Mouse (Mus musculus): ENCODE data around the gene Trappc10. TPM values are rescaled to one million over a fixed set of nuclear protein-coding genes. Genes with fewer than 3 reads are reported as not detected.

Trappc10 gene
- polyA plus RNA-seq, 1 experiment = 41.8 TPM

- DNase-seq (ENCODE audit: low read depth in 1 of 2, low spot score in 2 of 2) = no peak
- H3K36me3 ChIP-seq (ENCODE audit: control insufficient read depth, insufficient read depth, low read length) = peaks cover 36% of the 10 kb centered on the region
- TF ChIP-seq POLR2A (IDR thresholded peaks at IDR 0.05; ENCODE audit: low read depth, low read length) (no peak), CTCF (IDR thresholded peaks at IDR 0.05; ENCODE audit: extremely low read depth, insufficient read depth, insufficient read length, insufficient replicate concordance) (no peak)
- H3K4me1 ChIP-seq (ENCODE audit: control insufficient read depth, insufficient read depth, insufficient read length) = peaks cover 10% of the 10 kb centered on the region; the same call in 1 of the 2 replicates
- 89% methylated on average over 7 of the region's 7 CpGs for WGBS
- H3K27ac ChIP-seq (ENCODE audit: insufficient read depth, low read length) = no peak overlapping the region
- H3K4me3 ChIP-seq (ENCODE audit: extremely low read depth, insufficient read depth, insufficient read length) = no peak overlapping the region
- no peaks in the 10 kb centered on the region for H3K27me3 ChIP-seq (ENCODE audit: control insufficient read depth, insufficient read depth, low read length)
Observed at GRCm38 (mm10) chr10:78171057-78171456, 73.4 kb downstream of the Trappc10 start.

- H3K27me3 ChIP-seq (ENCODE audit: control insufficient read depth, insufficient read depth, low read length) = no peaks in the 10 kb centered on the region
- H3K36me3 ChIP-seq (ENCODE audit: control insufficient read depth, insufficient read depth, low read length) = peaks cover 33% of the 10 kb centered on the region
- TF ChIP-seq CTCF (IDR thresholded peaks at IDR 0.05; ENCODE audit: extremely low read depth, insufficient read depth, insufficient read length, insufficient replicate concordance) = no peak
- no peak for TF ChIP-seq POLR2A (IDR thresholded peaks at IDR 0.05; ENCODE audit: low read depth, low read length)
- H3K4me1 ChIP-seq (ENCODE audit: control insufficient read depth, insufficient read depth, insufficient read length) = peaks cover 10% of the 10 kb centered on the region; the same call in 1 of the 2 replicates
- H3K4me3 ChIP-seq (ENCODE audit: extremely low read depth, insufficient read depth, insufficient read length) = no peak overlapping the region
- H3K27ac ChIP-seq (ENCODE audit: insufficient read depth, low read length) = 0 out of 2 replicates have a peak overlapping the region, but pooled peaks have one; percentile 22
- WGBS = 77% methylated on average over 2 of the region's 2 CpGs
- no peak for DNase-seq (ENCODE audit: low read depth in 1 of 2, low spot score in 2 of 2)
Observed at GRCm38 (mm10) chr10:78170445-78170844, 74.0 kb downstream of the Trappc10 start.

- 2% methylated on average over 50 of the region's 50 CpGs for WGBS
- Histone ChIP-seq H3K4me3 (ENCODE audit: extremely low read depth, insufficient read depth, insufficient read length) (peak within 1 kb of the TSS; percentile 75), H3K4me1 (ENCODE audit: control insufficient read depth, insufficient read depth, insufficient read length) (peaks cover 10% of the 10 kb centered on the region; the same call in 1 of the 2 replicates), H3K36me3 (ENCODE audit: control insufficient read depth, insufficient read depth, low read length) (peaks cover 26% of the 10 kb centered on the region), H3K27me3 (ENCODE audit: control insufficient read depth, insufficient read depth, low read length) (no peaks in the 10 kb centered on the region), H3K27ac (ENCODE audit: insufficient read depth, low read length) (peak within 1 kb of the TSS; percentile 46)
- peak; percentile 76 for TF ChIP-seq POLR2A (IDR thresholded peaks at IDR 0.05; ENCODE audit: low read depth, low read length)
- no peak for TF ChIP-seq CTCF (IDR thresholded peaks at IDR 0.05; ENCODE audit: extremely low read depth, insufficient read depth, insufficient read length, insufficient replicate concordance)
- peak; percentile 93 to 100 for DNase-seq (ENCODE audit: low read depth in 1 of 2, low spot score in 2 of 2)
Observed at GRCm38 (mm10) chr10:78169281-78170042, 75.0 kb downstream of the Trappc10 start, which contains the start of gene D10Jhu81e. Gene D10Jhu81e, minus strand, starts transcription at chr10:78169782.

GRCm38 (mm10) chr10:78168792-78169191 is 75.6 kb downstream of the Trappc10 start:
- H3K4me3 ChIP-seq (ENCODE audit: extremely low read depth, insufficient read depth, insufficient read length) = peak overlapping the region; percentile 75
- no peaks in the 10 kb centered on the region for H3K27me3 ChIP-seq (ENCODE audit: control insufficient read depth, insufficient read depth, low read length)
- H3K36me3 ChIP-seq (ENCODE audit: control insufficient read depth, insufficient read depth, low read length) = peaks cover 24% of the 10 kb centered on the region
- H3K4me1 ChIP-seq (ENCODE audit: control insufficient read depth, insufficient read depth, insufficient read length) = peaks cover 10% of the 10 kb centered on the region; the same call in 1 of the 2 replicates
- TF ChIP-seq CTCF (IDR thresholded peaks at IDR 0.05; ENCODE audit: extremely low read depth, insufficient read depth, insufficient read length, insufficient replicate concordance) = no peak
- TF ChIP-seq POLR2A (IDR thresholded peaks at IDR 0.05; ENCODE audit: low read depth, low read length) = no peak
- WGBS = 83% methylated on average over 11 of the region's 11 CpGs
- no peak overlapping the region for H3K27ac ChIP-seq (ENCODE audit: insufficient read depth, low read length)
- DNase-seq (ENCODE audit: low read depth in 1 of 2, low spot score in 2 of 2) = no peak

GRCm38 (mm10) chr10:78167775-78168174 is 76.7 kb downstream of the Trappc10 start:
- H3K36me3 ChIP-seq (ENCODE audit: control insufficient read depth, insufficient read depth, low read length) = peaks cover 17% of the 10 kb centered on the region
- H3K4me3 ChIP-seq (ENCODE audit: extremely low read depth, insufficient read depth, insufficient read length) = no peak overlapping the region
- peaks cover 10% of the 10 kb centered on the region; the same call in 1 of the 2 replicates for H3K4me1 ChIP-seq (ENCODE audit: control insufficient read depth, insufficient read depth, insufficient read length)
- no peak for DNase-seq (ENCODE audit: low read depth in 1 of 2, low spot score in 2 of 2)
- no peak for TF ChIP-seq CTCF (IDR thresholded peaks at IDR 0.05; ENCODE audit: extremely low read depth, insufficient read depth, insufficient read length, insufficient replicate concordance)
- TF ChIP-seq POLR2A (IDR thresholded peaks at IDR 0.05; ENCODE audit: low read depth, low read length) = no peak
- H3K27me3 ChIP-seq (ENCODE audit: control insufficient read depth, insufficient read depth, low read length) = no peaks in the 10 kb centered on the region
- H3K27ac ChIP-seq (ENCODE audit: insufficient read depth, low read length) = no peak overlapping the region

- DNase-seq (ENCODE audit: low read depth in 1 of 2, low spot score in 2 of 2) = no peak
- peaks cover 17% of the 10 kb centered on the region for H3K36me3 ChIP-seq (ENCODE audit: control insufficient read depth, insufficient read depth, low read length)
- no peak overlapping the region for H3K4me3 ChIP-seq (ENCODE audit: extremely low read depth, insufficient read depth, insufficient read length)
- WGBS = 91% methylated on average over 7 of the region's 7 CpGs
- H3K27me3 ChIP-seq (ENCODE audit: control insufficient read depth, insufficient read depth, low read length) = no peaks in the 10 kb centered on the region
- peaks cover 10% of the 10 kb centered on the region; the same call in 1 of the 2 replicates for H3K4me1 ChIP-seq (ENCODE audit: control insufficient read depth, insufficient read depth, insufficient read length)
- no peak overlapping the region for H3K27ac ChIP-seq (ENCODE audit: insufficient read depth, low read length)
- TF ChIP-seq POLR2A (IDR thresholded peaks at IDR 0.05; ENCODE audit: low read depth, low read length) (no peak), CTCF (IDR thresholded peaks at IDR 0.05; ENCODE audit: extremely low read depth, insufficient read depth, insufficient read length, insufficient replicate concordance) (no peak)
Observed at GRCm38 (mm10) chr10:78167333-78167732, 77.1 kb downstream of the Trappc10 start.

All from spleen, adult 2 months (tissue).